Mouse (Mus musculus): Measurements from ENCODE around the gene Acox3. TPM values are rescaled to one million over a fixed set of nuclear protein-coding genes. Genes with fewer than 3 reads are reported as not detected.

The Acox3 gene
- polyA plus RNA-seq, 1 experiment from 2014 or later = 13.1 TPM

DNA sequence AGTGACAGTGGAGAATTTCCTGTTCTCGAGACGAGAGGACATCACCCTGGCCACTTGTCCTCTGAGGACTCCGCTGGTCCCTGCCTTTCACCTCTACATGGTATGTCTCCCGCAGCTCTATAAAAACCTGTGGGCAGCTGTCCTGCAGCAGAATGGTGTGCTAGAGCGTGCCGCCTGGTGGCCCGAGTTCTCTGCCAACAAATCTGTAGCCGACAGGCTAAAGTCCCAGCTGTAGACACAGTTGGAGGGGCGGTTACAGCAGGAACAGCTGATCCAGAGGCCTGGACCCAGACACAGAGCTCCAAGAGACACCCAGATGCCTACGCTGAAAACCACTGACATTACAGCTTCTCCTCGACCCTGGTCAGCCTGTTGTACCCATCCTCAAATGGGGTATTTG is 29.1 kb downstream of the Acox3 start:
- ATAC-seq (ENCODE audit: low FRiP score, low TSS enrichment) = no peak
- 87% methylated on average over 11 of the region's 11 CpGs for WGBS
- peaks cover 22% of the 10 kb centered on the region for H3K4me1 ChIP-seq (ENCODE audit: control insufficient read depth, insufficient read depth, low read length)
- H3K36me3 ChIP-seq (ENCODE audit: control insufficient read depth, insufficient read depth, low read length) = no peaks in the 10 kb centered on the region
- no peak overlapping the region for H3K4me2 ChIP-seq (replicated peaks; ENCODE audit: low read depth, low read length)
- H3K9me3 ChIP-seq (ENCODE audit: control insufficient read depth, low read length) = no peaks in the 10 kb centered on the region
- H3K4me3 ChIP-seq (ENCODE audit: low read length) = no peak overlapping the region
- no peak overlapping the region for H3K27ac ChIP-seq (ENCODE audit: low read depth, low read length)
- H3K9ac ChIP-seq (ENCODE audit: low read depth, low read length) = no peak overlapping the region
- no peaks in the 10 kb centered on the region for H3K27me3 ChIP-seq (ENCODE audit: control insufficient read depth, insufficient read depth, low read length)

DNA sequence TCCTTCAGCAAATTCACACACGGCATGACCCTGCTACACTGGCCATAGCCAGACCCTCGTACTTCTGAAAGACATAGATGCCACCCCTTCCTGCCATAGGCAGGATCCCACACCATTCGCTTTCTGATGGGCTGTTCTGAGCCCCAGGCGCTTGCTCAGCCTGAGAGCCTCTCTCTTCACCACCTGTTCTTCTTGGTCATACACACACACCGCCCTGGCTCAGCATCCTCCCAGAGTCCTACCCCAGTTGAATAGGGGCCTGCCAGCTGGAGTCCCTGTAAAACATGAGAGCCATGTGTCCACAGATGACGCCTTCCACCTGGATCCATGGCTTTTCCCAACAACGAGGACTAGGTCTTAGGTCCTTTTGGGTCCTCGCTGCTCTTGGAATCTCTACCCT is 29.9 kb downstream of the Acox3 start:
- Histone ChIP-seq H3K4me3 (ENCODE audit: low read length) (no peak overlapping the region), H3K4me2 (replicated peaks; ENCODE audit: low read depth, low read length) (no peak overlapping the region), H3K27ac (ENCODE audit: low read depth, low read length) (no peak overlapping the region), H3K9me3 (ENCODE audit: control insufficient read depth, low read length) (no peaks in the 10 kb centered on the region), H3K9ac (ENCODE audit: low read depth, low read length) (no peak overlapping the region), H3K4me1 (ENCODE audit: control insufficient read depth, insufficient read depth, low read length) (peaks cover 29% of the 10 kb centered on the region), H3K27me3 (ENCODE audit: control insufficient read depth, insufficient read depth, low read length) (no peaks in the 10 kb centered on the region), H3K36me3 (ENCODE audit: control insufficient read depth, insufficient read depth, low read length) (no peaks in the 10 kb centered on the region)
- ATAC-seq (ENCODE audit: low FRiP score, low TSS enrichment) = no peak
- 82% methylated on average over 8 of the region's 8 CpGs for WGBS

DNA sequence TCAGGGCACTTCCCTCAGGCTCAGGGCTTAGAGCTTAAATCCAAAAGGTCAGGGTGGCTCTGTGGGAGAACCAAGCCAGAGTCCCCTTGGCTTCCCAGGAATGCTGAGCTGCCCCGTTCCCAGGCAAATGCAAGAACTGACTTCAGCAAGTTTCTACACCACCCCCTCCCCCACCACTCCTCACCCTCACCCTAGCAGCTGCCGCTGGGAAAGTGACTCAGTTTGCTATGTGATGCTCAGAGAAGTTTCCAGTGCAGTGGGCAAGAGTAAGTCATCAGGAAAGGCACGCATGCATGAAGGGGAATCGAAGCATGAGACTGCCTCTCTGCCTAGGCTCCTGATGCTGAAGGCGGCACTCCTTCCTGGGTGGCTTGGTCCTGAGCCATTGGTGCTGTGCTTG is 34.1 kb downstream of the Acox3 start:
- Histone ChIP-seq H3K9ac (ENCODE audit: low read depth, low read length) (no peak overlapping the region), H3K4me2 (replicated peaks; ENCODE audit: low read depth, low read length) (no peak overlapping the region), H3K4me1 (ENCODE audit: control insufficient read depth, insufficient read depth, low read length) (peaks cover 14% of the 10 kb centered on the region), H3K9me3 (ENCODE audit: control insufficient read depth, low read length) (no peaks in the 10 kb centered on the region), H3K27me3 (ENCODE audit: control insufficient read depth, insufficient read depth, low read length) (no peaks in the 10 kb centered on the region), H3K27ac (ENCODE audit: low read depth, low read length) (peak overlapping the region; percentile 74), H3K4me3 (ENCODE audit: low read length) (no peak overlapping the region), H3K36me3 (ENCODE audit: control insufficient read depth, insufficient read depth, low read length) (no peaks in the 10 kb centered on the region)
- peak; percentile 48 for ATAC-seq (ENCODE audit: low FRiP score, low TSS enrichment)
- WGBS = 10% methylated on average over 5 of the region's 5 CpGs

DNA sequence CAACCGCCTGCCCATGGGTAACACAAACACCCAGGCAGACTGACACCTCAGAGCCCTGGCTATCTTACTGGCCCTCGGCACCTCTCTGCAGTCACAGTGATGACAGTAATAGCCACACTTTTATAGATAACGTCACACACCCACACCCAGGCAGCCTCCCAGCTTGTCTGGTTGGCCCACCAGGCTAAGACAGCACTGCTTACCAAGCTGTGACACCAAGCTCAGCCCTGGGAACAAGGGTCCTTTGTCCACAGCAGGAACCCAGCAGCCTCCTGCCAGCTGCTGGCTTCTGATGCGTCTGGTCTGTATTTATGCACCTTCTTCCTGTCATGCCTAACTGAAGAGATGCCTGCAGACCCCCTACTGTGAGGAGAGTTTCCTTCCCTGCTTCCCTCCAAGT is 38.3 kb downstream of the Acox3 start:
- Histone ChIP-seq H3K9me3 (ENCODE audit: control insufficient read depth, low read length) (no peaks in the 10 kb centered on the region), H3K4me2 (replicated peaks; ENCODE audit: low read depth, low read length) (no peak overlapping the region), H3K4me3 (ENCODE audit: low read length) (no peak overlapping the region), H3K27ac (ENCODE audit: low read depth, low read length) (no peak overlapping the region), H3K9ac (ENCODE audit: low read depth, low read length) (no peak overlapping the region), H3K27me3 (ENCODE audit: control insufficient read depth, insufficient read depth, low read length) (no peaks in the 10 kb centered on the region), H3K36me3 (ENCODE audit: control insufficient read depth, insufficient read depth, low read length) (no peaks in the 10 kb centered on the region), H3K4me1 (ENCODE audit: control insufficient read depth, insufficient read depth, low read length) (peaks cover 18% of the 10 kb centered on the region)
- ATAC-seq (ENCODE audit: low FRiP score, low TSS enrichment) = no peak
- WGBS = 40% methylated on average over 4 of the region's 4 CpGs

DNA sequence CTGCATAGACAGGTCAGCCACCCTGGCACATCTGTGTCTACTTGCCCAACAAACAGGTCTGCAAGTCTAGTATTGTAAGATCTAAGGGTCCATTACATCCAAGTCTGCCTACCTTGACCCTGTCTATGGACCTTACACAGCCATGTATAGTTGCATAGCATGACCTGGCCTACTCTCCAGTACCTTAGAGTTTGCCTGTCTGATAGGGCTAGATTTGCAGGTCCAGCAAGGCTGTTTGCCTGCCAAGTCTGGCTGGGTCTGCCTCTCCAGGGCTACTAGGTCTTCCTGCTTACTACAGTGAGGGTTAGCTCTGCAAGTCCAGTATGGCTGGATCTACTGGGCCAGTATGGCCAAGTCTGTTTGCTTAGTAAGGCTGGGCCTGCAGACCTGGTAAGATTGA is 41.0 kb downstream of the Acox3 start:
- no peak overlapping the region for H3K9ac ChIP-seq (ENCODE audit: low read depth, low read length)
- H3K27me3 ChIP-seq (ENCODE audit: control insufficient read depth, insufficient read depth, low read length) = no peaks in the 10 kb centered on the region
- H3K4me1 ChIP-seq (ENCODE audit: control insufficient read depth, insufficient read depth, low read length) = 0 out of 2 replicates have a peak, but pooled peaks cover 4% of the 10 kb centered on the region
- no peaks in the 10 kb centered on the region for H3K36me3 ChIP-seq (ENCODE audit: control insufficient read depth, insufficient read depth, low read length)
- H3K9me3 ChIP-seq (ENCODE audit: control insufficient read depth, low read length) = no peaks in the 10 kb centered on the region
- no peak overlapping the region for H3K4me2 ChIP-seq (replicated peaks; ENCODE audit: low read depth, low read length)
- no peak overlapping the region for H3K27ac ChIP-seq (ENCODE audit: low read depth, low read length)
- ATAC-seq (ENCODE audit: low FRiP score, low TSS enrichment) = no peak
- H3K4me3 ChIP-seq (ENCODE audit: low read length) = no peak overlapping the region

DNA sequence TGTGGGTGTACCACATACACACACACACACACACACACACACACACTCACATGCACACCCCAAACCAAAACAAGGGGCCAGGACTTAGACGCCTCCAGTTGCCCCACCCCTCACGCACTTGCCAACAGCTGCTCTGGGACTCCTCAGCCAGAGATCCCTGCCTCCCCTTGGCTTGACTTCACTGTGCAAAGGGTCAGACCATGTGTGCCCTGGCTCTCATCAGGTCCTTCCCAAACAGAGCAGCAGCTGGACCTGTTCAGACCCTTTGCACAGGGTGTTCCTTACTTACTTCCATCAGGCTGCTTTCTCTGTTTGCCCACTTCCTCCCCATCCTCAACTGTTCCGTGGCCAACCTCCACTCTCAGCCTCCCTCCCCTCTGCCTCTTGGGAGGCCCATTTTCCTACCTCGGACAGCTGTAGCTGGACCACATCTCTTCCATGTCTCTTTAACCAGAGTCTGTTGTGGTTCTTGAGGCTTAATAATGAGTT is 42.0 kb downstream of the Acox3 start:
- no peak overlapping the region for H3K27ac ChIP-seq (ENCODE audit: low read depth, low read length)
- 0 out of 2 replicates have a peak, but pooled peaks cover 4% of the 10 kb centered on the region for H3K4me1 ChIP-seq (ENCODE audit: control insufficient read depth, insufficient read depth, low read length)
- no peak overlapping the region for H3K4me2 ChIP-seq (replicated peaks; ENCODE audit: low read depth, low read length)
- no peaks in the 10 kb centered on the region for H3K27me3 ChIP-seq (ENCODE audit: control insufficient read depth, insufficient read depth, low read length)
- no peak for ATAC-seq (ENCODE audit: low FRiP score, low TSS enrichment)
- H3K9ac ChIP-seq (ENCODE audit: low read depth, low read length) = no peak overlapping the region
- WGBS = 64% methylated on average over 4 of the region's 4 CpGs
- no peak overlapping the region for H3K4me3 ChIP-seq (ENCODE audit: low read length)
- H3K36me3 ChIP-seq (ENCODE audit: control insufficient read depth, insufficient read depth, low read length) = no peaks in the 10 kb centered on the region
- H3K9me3 ChIP-seq (ENCODE audit: control insufficient read depth, low read length) = no peaks in the 10 kb centered on the region

DNA sequence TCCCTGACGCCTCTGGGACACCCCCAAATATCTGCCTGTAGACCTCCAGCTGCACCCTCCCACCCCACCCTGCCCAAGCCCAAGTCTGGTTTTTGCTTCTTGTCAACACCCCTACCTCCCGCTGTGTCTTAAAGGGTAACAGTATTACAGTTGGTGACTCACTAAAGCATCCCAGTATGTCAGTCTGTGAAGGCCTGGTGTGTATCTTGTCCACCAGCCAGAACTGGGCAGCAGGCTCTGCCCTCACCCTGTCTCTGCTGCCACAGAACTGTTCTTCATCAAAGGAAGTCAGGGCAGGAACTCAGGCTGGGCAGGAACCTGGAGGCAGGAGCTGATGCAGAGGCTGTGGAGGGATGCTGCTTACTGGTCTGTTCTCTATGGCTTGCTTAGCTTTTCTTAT is 43.6 kb downstream of the Acox3 start:
- no peak overlapping the region for H3K4me3 ChIP-seq (ENCODE audit: low read length)
- no peaks in the 10 kb centered on the region for H3K9me3 ChIP-seq (ENCODE audit: control insufficient read depth, low read length)
- no peak overlapping the region for H3K4me2 ChIP-seq (replicated peaks; ENCODE audit: low read depth, low read length)
- H3K9ac ChIP-seq (ENCODE audit: low read depth, low read length) = no peak overlapping the region
- no peaks in the 10 kb centered on the region for H3K27me3 ChIP-seq (ENCODE audit: control insufficient read depth, insufficient read depth, low read length)
- no peak for ATAC-seq (ENCODE audit: low FRiP score, low TSS enrichment)
- H3K4me1 ChIP-seq (ENCODE audit: control insufficient read depth, insufficient read depth, low read length) = 0 out of 2 replicates have a peak, but pooled peaks cover 4% of the 10 kb centered on the region
- WGBS = 93% methylated on average over 2 of the region's 2 CpGs
- no peaks in the 10 kb centered on the region for H3K36me3 ChIP-seq (ENCODE audit: control insufficient read depth, insufficient read depth, low read length)
- H3K27ac ChIP-seq (ENCODE audit: low read depth, low read length) = no peak overlapping the region

DNA sequence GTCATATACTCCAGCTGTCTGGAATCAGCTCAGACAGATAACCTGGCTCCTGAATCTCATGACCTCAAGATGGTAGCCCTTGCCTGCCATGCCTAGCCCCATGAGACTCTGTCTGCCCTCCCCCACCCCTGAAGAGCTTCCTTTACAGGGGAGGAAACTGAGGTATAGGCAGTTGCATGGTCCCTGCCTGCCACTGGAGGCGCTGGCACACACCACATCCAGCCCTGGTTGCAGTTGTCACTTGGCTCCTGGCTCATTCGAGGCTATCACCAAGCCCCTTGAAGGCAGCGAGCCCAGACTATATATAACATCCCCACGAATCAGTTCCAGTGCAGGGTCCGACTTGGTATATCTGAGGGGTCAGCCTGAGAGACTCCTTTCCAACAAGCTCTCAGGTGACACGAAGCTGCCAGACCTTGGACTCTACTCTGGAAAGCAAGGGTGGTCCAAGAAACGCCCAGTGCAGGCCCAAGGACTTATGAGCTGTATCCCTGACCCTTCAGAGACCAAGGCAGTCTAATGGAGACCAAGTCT is 44.5 kb downstream of the Acox3 start:
- no peaks in the 10 kb centered on the region for H3K36me3 ChIP-seq (ENCODE audit: control insufficient read depth, insufficient read depth, low read length)
- ATAC-seq (ENCODE audit: low FRiP score, low TSS enrichment) = no peak
- no peak overlapping the region for H3K27ac ChIP-seq (ENCODE audit: low read depth, low read length)
- no peak overlapping the region for H3K9ac ChIP-seq (ENCODE audit: low read depth, low read length)
- no peak overlapping the region for H3K4me2 ChIP-seq (replicated peaks; ENCODE audit: low read depth, low read length)
- no peaks in the 10 kb centered on the region for H3K9me3 ChIP-seq (ENCODE audit: control insufficient read depth, low read length)
- H3K4me1 ChIP-seq (ENCODE audit: control insufficient read depth, insufficient read depth, low read length) = 0 out of 2 replicates have a peak, but pooled peaks cover 4% of the 10 kb centered on the region
- H3K27me3 ChIP-seq (ENCODE audit: control insufficient read depth, insufficient read depth, low read length) = no peaks in the 10 kb centered on the region
- 59% methylated on average over 7 of the region's 7 CpGs for WGBS
- H3K4me3 ChIP-seq (ENCODE audit: low read length) = no peak overlapping the region

DNA sequence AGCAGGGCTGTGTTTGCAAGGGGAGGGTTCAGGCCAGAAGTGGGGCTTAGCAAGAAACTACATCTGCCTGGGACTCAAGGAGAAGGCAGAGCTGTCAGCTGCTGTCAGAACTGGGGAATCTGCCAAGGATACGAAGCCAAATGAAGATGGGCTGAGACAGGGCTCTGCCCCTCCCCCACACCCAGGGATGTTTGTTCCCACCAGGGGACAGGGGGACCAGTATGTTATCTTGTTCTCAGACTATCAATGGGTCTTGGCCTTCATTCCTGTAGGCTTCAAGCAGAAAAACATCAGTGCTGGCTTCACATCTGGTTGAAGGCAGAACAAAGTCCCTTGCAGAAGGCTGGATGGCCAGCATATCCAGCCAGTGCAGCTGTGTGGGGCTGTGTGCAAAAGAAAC is 45.8 kb downstream of the Acox3 start:
- Histone ChIP-seq H3K9me3 (ENCODE audit: control insufficient read depth, low read length) (no peaks in the 10 kb centered on the region), H3K4me3 (ENCODE audit: low read length) (no peak overlapping the region), H3K36me3 (ENCODE audit: control insufficient read depth, insufficient read depth, low read length) (no peaks in the 10 kb centered on the region), H3K4me1 (ENCODE audit: control insufficient read depth, insufficient read depth, low read length) (0 out of 2 replicates have a peak, but pooled peaks cover 4% of the 10 kb centered on the region), H3K9ac (ENCODE audit: low read depth, low read length) (no peak overlapping the region), H3K27me3 (ENCODE audit: control insufficient read depth, insufficient read depth, low read length) (no peaks in the 10 kb centered on the region), H3K4me2 (replicated peaks; ENCODE audit: low read depth, low read length) (no peak overlapping the region), H3K27ac (ENCODE audit: low read depth, low read length) (no peak overlapping the region)
- no peak for ATAC-seq (ENCODE audit: low FRiP score, low TSS enrichment)
- 52% methylated on average over 1 of the region's 1 CpGs for WGBS
